Mouse (Mus musculus): ENCODE data around the gene Dapp1.
"Not testable (repeated sequence)": the region's sequence is repeated elsewhere in the genome, so short reads cannot be mapped to it uniquely, and the experiment has no call there.

Gene Dapp1

GRCm38 (mm10) chr3:137929940-137930339 is 51.4 kb downstream of the Dapp1 start:
- in situ Hi-C loops (cut with MboI, MseI): no loop called here

DNA sequence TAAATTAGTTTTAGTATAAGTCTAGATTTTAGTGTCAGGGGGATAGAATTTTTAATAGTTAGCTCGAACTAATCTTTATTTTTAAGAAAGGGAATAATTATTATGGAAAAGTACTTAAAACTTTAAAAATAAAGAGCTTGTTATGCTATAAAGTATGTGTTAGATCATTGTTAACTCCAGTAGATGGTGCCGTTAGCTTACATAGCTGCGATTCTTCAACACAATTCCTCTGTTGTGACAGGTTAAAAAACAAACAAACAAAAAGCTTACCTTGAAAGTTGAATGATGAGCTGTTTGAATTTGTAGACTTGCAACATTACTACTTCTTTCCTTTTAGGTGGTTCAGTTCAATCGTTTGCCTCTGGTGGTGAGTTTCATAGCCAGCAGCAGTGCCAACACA is 54.3 kb downstream of the Dapp1 start:
- in situ Hi-C loops (cut with MboI, MseI): no loop called here

- in situ Hi-C loops (cut with MboI, MseI): no loop called here
Observed at GRCm38 (mm10) chr3:137920594-137920993, 60.8 kb downstream of the Dapp1 start.

GRCm38 (mm10) chr3:137919398-137919797 is 61.9 kb downstream of the Dapp1 start:
- in situ Hi-C loops (cut with MboI, MseI): loop anchor here in 1 of 2 experiments (5.0 kb wide), 2 partner anchors 47 to 68 kb away; no protein-coding TSS in a partner anchor

DNA sequence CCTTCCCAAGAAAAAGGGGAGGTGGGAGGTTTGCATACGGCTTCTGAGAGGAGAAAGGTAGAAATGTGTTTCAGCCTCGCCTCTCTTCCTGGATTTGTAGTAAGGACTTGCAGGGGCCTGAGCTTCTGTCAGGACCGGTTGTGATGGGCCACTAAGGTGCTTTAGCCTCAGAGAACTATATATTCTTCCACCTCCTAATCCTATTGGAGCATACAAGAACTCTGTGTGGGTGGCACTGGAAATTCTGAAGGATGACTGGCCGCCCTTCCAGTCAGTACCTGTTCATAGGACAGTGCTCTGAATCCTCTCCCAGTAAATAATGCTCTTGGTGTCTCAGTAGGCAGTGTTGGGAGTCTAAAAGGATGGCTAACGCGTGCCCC is 62.4 kb downstream of the Dapp1 start:
- in situ Hi-C loops (cut with MboI, MseI): loop anchor here in 1 of 2 experiments (5.0 kb wide), 2 partner anchors 47 to 68 kb away; no protein-coding TSS in a partner anchor

DNA sequence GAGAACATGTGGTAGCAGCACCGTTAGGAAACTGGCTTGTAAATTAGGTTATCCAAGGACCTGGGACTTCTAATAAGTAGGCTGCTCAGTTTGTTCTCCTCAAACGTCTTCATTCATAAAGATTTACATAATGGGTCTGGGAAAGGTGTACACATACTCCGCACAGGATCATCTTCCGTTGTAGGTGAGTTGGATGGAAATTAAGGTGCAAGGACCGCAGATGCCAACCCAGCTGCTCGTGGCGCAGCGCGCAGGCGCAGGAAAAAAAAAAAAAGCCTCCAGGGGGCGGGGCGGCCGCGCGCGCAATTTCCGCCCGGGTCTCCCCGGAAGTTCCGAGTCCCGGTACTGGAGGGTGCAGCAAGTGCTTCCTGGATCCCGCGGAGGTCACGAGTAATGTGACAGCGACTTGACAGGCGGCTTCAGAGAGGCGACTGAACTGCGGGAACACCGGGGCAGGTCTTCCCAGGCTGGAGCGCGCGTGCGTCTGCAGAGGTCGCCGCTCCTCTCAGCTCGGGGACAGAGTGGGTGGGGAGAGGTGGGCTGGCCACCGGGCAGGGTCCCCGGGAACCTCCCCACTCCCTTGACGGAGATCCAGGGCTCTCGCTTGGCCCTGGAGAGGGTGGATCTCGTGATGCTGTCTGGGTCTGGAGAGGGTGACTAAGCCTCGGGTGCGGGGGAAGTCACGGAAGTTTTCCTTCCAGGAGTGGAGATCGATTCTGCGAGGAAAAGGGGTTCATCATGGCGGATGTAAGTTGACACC is 63.0 kb downstream of the Dapp1 start, which contains the start of gene Lamtor3:
Lamtor3 (plus strand) TSS at position 335 of the 760 bp plus-strand sequence.
- in situ Hi-C loops (cut with MboI, MseI): loop anchor here in 1 of 2 experiments (5.0 kb wide), 2 partner anchors 46 to 69 kb away; no protein-coding TSS in a partner anchor

GRCm38 (mm10) chr3:137917694-137918171 is 63.6 kb downstream of the Dapp1 start:
- in situ Hi-C loops (cut with MboI, MseI): loop anchor here in 1 of 2 experiments (5.0 kb wide), 2 partner anchors 45 to 70 kb away; no protein-coding TSS in a partner anchor

- in situ Hi-C loops (cut with MboI, MseI): not testable (repeated sequence)
Observed at GRCm38 (mm10) chr3:137914567-137914966, 66.8 kb downstream of the Dapp1 start.

DNA sequence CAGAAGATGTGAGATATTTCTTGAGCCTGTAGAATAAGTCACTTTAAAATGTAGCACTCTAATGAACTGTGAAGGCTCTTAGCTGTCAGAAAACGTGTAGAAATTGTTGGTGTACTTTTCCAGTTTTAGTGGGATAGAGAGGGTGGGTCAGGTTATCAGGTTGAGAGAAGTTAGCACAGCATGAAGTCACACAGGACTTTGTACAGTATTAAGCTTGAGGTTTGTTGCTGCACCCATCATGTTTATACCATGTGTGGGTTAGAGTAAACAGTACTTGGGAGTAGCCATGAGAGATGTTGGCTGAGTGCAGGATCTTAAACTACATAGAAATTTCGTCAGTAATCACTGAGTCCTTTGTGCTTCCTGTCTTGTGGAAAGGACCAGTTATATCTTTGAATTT is 68.3 kb downstream of the Dapp1 start:
- in situ Hi-C loops (cut with MboI, MseI): no loop called here

- in situ Hi-C loops (cut with MboI, MseI): no loop called here
Observed at GRCm38 (mm10) chr3:137900149-137900548, 81.2 kb downstream of the Dapp1 start.

DNA sequence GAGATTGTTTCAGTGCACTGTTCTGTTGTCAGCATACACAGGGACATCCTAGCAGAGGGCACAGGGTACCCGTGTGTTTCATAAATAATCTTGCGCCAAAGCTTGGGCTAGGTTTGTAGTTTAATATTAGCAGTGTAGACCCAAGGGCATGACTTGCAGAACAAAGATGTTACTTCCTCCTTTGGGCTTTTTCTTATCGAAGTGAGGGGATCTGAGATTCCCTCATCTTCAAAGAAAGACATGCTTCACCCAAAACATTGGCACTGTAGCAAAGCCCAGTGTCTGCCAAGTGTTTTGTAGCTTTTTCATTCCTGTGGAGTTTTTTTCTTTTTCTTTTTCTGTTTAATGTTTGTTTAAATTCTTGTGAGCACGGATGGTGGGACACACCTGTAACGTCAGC is 83.7 kb downstream of the Dapp1 start:
- in situ Hi-C loops (cut with MboI, MseI): no loop called here

GRCm38 (mm10) chr3:137896867-137897266 is 84.5 kb downstream of the Dapp1 start:
- in situ Hi-C loops (cut with MboI, MseI): no loop called here

- in situ Hi-C loops (cut with MboI, MseI): no loop called here
Observed at GRCm38 (mm10) chr3:137896386-137896785, 85.0 kb downstream of the Dapp1 start.

DNA sequence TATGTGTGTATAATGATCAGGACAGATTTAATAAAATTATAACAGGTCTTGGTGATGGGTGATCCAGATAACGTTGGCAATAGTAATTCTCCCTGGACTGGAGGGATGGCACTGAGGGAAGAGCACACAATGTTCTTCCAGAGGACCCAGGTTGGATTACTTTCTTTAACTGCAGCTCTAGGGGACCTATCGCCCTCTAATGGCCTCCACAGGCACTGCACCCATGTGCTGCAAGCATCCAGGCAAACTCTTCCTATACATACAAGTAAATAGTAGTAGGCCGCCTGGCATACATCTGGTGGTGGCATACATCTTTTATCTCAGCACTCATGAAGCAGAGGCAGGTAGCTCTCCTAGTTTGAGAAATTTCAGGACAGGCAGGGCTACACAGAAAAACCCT is 86.1 kb downstream of the Dapp1 start:
- in situ Hi-C loops (cut with MboI, MseI): no loop called here

- in situ Hi-C loops (cut with MboI, MseI): no loop called here
Observed at GRCm38 (mm10) chr3:137893789-137894188, 87.6 kb downstream of the Dapp1 start.

- in situ Hi-C loops (cut with MboI, MseI): no loop called here
Observed at GRCm38 (mm10) chr3:137892118-137892517, 89.2 kb downstream of the Dapp1 start.

DNA sequence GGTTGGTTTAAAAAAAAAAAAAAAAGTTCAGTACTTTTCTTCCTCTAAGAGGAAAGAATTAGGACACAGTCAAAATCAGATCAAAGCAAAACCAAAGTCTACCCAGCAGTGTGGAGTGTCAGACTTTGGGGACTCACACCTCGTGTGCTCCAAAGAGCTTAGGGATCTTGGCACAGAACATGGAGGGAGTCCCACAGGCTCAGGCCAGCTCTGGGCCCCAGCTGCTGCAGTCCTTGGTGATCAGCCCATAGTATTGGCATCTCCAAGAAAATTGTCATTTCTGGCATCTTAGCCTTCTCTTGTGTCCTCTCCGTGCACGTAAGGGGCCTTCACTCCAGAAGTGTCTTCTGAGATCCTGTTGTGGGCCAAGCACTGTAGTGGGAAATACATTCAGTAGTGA is 90.3 kb downstream of the Dapp1 start:
- in situ Hi-C loops (cut with MboI, MseI): no loop called here

DNA sequence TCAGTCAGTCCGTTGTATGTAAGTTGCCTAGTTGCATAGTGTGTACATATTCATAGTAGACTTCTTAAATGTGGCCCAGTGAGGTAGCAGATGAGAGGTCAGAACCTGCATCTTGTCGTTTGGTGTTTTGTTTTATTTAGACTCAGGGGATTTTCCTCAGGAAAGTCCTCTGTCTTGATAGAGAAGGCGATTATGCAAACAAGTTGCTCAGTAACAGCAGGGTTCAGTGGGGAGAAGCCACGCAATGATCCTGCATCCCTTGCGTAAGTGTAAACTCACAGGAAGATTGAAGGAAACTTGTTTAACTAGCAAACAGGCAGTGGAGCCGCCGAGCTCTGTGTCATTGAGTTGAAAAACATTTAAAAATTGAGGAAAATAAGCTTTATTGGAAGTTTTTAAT is 93.4 kb downstream of the Dapp1 start:
- in situ Hi-C loops (cut with MboI, MseI): no loop called here

DNA sequence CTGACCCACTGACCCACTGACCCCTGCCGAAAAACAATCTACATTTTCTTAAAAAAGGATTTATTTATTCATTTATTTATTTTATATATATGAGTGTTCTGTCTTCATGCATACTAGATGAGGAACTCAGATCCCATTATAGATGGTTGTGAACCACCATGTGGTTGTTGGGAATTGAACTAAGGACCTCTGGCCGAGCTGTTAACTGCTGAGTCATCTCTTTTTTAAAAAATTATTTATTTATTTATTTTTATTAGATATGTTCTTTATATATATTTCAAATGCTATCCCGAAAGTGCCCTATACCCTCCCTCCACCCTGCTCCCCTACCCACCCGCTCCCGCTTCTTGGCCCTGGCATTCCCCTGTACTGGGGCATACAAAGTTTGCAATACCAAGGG is 100.3 kb downstream of the Dapp1 start:
- in situ Hi-C loops (cut with MboI, MseI): no loop called here
